Mouse (Mus musculus) 3134 (cell line): Measurements from ENCODE around the gene Fat3.

Source experiments
- DNase-seq: peaks from one replicate; pipeline ENCODE4 v3.0.0-alpha.2; 2011; ENCODE audit warnings: low spot score; ENCODE audit not compliant: insufficient read length; ENCODE audit errors: extremely low read depth

Fat3 gene

DNA sequence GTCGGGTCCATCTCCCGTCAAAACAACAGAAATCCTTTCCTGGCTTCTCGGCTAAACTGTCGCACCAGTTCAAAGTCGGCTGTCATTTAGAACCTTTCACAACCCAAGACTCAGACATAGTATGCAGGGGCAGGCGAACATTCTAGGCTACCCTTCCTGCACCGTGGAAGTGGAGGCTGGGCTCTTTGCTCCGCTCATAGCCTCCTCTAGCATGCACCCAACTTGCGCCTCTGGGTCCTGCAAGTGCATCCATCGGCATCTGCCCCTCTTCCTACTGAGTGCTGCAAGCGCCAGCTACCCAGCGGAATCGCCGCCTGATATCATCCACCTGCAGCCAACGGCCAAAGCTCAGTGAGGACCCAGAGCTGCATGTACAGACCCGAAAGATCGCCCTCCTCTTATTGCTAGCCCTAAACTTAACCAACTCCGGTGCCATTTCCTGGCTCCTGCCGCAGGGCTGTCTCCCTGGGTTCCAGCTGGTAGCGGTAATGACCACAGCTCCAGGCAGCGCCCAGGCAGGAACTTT is at the start of gene Fat3:
TSS of gene Fat3 (minus strand) at position 100 of the 526 bp plus-strand sequence.
- DNase-seq, result no peak

DNA sequence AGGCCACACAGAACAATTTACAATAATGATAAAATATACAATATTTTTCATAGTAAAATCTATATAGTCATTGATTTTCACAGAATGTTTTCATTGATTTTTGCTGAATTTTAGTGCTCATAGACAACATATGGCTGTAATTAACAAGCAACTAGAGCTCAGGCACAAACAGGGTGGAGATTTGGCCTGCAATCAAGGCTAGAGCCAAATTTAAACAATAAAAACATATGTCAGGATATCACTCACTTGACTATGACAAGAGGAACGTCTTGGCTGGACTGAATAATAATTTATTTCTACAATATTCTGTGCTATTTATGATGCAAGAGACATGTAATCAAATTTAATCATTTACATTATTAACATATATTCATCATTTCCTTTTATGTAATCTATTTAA is 31.8 kb upstream of the Fat3 start:
- DNase-seq, result no peak

DNA sequence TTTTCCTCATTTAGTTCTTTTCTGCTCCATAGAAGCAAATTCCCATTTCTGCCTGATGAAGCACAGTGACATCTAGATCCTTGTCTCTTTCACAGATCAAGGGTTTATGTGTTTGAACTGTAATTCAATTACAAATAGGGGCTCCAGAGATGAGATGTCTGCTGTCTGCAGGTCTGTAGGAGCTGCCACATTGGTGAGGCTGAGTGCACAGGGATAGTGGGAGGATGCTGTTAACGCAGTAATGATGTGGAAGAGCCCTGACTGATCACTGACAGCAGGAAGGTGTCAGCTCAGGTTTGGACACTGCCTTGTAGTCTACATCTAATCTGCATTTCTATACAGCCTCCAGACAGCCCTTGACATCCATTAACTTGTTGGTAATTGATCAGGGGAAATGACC is 16.5 kb upstream of the Fat3 start:
- DNase-seq, result no peak

DNA sequence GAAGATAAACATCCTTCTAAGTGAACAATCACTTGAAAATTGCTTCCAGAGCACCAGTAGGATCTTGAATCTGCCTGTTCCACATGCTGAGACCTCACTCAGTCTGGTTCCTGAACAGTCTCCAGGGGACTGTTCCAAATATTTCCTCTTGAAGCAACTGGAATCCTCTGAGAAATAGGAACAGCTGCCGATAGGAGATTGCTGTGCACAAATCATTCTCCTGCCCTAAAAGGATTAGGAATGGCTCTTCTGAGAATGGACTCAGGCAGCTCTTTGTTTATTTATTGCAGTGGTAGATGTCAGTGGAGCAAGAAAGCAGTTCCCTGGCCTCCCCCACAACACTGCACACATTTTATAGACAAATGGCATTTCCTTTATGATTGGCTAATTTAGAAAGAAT is 10.9 kb upstream of the Fat3 start:
- DNase-seq, result no peak

DNA sequence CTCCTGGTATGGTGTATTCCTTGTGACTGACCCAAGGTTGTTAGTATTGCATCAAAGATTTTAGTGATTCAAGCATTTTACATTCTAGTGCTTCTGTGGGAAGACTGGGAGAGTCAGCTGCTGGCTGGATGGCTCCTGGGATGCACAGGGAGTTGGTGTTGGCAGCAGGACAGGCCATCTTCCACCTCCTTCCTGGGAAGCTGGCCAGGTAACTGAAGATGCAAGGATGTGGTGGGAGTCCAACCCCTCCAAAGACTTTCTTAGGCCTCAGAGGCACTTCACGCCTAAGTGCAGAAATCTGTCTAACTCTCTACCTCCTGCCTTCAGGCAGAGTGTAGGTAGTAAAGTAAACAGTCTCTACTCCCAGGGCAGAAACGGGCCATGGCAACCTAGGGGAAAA is 2.7 kb upstream of the Fat3 start:
- no peak for DNase-seq

DNA sequence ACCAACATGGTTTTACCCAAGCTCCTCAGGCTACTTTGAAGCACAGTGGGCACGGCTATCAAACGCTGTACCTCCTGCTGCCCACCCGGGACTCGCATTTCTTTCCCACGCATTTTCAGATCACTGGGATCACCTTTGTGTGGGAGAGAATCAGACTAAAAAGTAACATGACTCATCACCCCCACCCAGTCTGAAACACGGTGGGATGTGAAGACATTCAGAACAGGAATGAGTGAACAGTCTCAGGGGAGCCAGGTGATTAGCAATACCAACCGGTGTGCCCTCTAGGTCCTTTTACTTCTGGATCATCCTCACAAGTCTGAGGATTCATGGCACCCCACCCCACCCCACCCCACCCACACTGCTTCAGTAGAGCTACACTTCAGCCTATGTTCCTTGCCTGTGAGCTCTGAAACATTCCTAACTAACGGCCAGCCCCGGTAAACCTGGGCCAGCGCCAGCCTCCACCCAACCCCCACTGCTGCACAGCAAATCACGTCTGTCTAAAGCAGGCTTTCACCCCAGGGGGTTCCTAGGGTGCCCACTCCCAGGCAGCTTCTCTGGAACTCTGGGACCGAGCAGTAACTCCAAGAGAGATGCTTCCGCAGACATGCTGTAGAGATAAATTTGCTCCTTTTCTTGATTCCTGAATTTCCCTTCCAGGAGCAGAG is 1.7 kb upstream of the Fat3 start:
- DNase-seq, result no peak

DNA sequence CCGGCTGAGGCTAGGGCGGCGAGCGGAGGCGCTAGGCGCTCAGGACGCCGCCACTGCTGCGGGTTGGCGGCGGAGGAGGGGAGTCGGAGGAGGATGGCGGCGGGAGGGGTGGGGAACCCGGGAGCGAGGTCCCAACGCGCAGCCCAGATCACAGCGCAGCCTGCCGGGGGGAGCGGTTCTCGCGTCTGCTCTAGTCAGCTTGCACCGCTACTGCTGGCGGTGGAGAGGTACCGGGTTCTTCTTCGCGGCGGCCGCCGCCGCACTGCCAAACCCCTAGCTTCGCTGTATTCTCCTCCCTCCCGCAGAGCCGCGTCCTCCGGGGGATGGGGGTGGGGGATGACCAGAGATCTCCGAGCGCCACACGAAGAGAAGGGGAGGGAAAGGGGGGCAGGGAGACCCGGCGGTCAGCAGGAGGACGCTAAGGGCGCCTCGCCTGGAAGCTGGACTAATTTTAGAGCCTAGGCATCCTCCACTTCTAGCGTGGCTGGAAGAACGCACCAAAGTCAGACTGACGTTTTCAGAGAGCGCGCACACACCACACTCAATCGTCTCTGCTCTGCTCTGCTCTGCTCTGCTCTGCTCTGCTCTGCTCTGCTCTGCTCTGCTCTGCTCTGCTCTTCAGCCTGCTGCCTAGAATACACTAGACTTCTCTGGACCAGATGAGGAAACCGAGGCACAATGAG is 1.0 kb upstream of the Fat3 start:
- no peak for DNase-seq

DNA sequence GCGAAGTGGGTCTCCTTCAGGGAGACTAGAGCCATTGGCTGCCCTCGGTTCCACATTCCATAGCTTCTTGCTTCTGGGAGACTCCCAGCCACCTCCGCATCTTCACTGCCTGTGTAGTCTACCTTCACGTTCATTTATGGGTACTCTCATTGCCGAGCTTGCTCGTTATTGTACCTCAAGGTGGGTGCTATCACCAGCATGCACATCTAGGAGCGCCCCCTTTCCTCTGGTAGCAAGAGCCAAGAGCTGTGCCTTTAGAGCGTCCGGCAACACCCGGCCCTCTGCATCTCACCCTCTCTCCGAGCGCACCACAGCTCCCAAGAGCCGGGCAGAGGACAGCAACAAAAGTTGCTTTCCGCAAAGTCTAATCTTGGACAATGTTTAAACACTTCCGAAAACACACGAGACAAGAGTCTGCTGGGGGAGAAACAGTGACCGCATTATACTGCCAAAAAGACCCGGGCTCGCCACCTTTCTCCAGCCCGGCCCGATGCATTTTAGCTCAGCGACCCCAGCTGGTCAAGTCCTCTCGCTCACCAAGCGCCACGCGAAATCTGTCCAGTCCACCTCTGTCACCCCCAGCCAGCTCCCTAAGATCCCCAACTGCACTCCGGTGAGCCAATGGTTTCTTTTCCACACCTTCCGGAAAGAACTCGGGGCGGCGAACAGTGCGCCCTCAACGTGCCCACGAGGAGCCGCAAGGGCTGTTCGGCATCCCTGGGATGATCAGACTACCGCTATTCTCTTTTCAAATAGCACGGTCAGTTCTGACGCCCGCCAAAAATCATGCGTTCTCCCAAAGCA is 501 bp downstream of the Fat3 start:
- no peak for DNase-seq

DNA sequence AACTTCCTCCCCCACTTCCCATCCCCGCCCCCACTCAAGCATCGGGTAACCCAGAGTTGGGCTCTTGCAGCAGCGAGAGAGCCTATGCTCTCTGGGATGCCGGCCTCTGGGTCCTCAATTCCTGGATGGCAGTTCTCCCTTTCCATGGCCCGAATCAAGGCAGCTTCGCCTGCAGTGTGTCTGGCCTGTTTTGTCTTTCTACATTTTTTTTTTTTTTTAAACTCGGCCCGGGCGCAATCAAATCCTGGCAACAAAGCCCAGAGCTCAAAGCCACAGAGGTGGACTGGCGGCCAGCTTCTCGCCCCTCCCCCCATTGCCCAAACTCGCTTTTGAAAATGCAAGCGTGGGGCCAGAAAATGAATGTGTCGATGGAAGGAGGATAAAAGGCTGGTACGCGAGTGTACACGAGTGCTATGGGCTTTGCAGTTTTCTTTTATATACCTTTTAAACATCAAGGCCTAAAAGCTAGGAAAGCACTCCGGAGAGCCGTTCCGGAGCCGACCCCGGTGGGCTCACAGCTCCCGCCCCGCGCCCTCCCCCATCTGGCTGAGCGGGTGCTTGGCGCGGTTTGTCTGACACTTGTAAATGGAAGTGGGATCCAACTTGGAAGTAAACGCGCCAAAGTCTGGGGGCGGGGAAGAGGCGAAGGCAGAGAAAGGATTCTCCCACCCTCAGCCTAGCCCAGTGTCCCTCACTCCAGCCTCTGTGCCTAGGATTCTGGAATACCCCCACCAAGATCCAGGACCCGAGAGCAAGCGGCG is 1.3 kb downstream of the Fat3 start:
- peak; percentile 2 for DNase-seq

DNA sequence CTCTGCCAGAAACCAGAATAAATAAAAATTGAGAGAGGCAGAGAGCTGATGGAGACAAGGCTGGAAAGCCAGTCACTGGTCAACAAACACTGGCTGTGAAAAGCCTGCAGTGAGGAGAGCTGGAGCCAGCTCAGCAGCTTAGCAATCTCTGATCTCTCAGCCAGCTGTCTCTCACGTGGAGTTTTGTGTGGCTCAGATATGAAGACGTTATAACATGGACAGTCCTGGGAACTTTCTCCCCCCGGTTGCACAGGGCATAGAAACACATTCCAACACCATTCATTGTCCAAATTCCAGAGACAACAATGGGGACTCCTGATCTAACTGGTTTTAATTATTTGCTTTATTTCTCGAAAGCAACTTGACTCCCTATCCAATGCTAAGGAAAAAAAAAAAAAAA is 2.2 kb downstream of the Fat3 start:
- no peak for DNase-seq

DNA sequence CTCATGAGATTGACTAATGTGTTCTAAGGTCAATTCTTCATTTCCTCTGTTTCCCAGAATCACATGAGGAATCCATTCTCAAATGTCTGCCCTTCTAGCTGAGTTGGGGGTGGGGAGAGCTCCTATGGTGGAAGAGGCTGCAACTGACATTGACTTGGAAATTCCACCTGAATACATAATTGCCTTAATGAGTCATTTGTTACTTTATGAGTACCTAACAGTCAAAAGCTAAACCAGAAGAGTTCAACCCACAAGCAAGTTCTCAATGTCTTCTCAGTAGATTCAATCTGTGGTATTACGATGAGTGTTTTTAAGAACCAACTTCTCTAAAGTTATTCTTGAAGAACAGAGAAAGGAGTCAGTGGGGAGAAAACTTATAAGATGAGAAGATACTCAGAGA is 3.7 kb downstream of the Fat3 start:
- DNase-seq, result no peak

DNA sequence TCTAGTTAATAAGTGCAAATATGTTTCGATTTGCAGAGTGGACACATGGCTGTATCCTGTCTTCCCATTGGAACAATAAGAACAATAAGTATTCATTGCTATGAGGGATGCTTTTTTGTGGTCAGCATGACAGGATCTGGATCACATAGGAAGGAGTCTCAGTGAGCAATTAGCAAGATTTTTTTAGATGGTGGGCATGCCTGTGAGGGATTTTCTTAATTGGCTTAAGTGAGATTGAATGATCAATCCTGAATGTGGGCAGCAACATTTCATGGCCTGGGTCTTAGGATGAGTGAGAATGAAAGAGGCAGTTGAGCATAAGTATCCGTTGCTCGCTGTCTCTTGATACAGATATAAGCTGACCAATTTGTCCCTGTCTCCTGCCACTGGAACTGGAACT is 4.8 kb downstream of the Fat3 start:
- no peak for DNase-seq

DNA sequence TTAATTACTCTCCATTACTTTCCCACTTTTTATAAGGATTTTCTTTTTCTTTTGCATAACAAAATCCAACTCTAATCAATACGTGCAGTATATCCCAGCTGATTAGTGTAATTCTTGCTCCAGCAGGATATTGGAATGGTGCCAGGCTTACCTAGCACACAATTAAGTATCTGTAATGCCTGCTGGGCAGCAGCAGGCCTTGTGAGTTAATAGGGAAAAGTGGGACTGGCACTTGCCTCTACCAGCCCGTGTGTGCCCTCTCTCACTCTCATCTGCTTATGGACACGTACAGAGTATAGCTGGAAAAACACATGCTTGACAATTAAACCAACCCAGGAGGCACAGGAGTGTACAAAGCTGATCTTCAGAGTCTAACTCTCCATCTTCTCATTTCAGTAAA is 11.4 kb downstream of the Fat3 start:
- DNase-seq, result no peak

DNA sequence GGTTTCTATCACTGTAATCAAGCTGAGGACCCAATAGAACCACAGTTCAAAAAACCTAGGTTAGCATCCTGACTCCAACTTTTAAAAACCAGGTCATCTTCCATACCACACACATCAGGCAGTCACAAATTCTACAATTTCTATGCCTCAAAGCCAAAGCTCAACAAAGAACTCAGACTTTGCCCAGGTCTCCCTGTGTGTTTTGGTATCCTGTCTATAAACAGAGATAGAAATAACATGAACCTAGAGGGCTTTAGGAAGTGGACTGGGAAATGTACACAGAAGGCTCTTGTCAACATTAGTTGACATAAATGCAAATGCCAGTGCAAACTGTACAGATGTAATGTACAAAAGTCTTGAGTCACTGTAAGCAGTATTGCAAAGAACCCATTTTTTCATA is 13.5 kb downstream of the Fat3 start:
- no peak for DNase-seq

DNA sequence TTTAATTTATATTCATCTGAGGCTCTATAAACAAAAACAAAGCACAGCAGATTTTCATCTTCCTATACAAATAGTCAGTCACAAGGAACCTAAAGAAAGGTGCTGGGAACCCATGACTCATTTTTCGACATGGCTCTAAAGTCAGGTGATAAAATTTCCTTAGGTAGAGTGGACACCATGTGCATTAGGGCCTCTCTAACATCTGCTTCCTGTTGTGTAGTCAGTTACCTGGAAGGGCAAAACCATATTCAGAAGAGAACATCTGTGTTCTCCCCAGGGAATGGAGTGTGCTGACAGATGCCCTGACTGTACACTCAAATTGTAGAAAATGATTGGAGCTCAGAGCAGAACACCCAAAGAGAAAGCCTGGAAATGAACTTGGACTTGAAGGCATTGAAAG is 14.9 kb downstream of the Fat3 start:
- DNase-seq, result no peak

DNA sequence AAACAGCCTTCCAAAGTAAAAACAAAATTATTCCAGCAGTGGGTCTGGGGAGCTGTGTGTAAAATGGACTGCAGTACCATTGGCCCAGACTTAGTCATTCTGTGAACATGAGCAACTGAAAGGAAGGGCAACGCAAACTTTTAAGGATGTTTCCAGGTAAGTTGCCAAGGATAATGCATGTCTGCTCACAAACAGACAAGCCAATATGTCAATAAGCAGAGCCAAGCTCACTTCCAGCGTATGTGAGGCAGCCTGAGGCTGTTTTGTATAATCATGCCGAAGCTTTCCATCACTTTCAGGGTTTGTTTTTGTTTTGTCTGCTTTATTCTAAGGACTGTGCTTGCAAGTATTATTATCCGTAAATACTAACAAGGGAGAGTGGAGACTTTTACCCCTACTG is 15.9 kb downstream of the Fat3 start:
- no peak for DNase-seq

DNA sequence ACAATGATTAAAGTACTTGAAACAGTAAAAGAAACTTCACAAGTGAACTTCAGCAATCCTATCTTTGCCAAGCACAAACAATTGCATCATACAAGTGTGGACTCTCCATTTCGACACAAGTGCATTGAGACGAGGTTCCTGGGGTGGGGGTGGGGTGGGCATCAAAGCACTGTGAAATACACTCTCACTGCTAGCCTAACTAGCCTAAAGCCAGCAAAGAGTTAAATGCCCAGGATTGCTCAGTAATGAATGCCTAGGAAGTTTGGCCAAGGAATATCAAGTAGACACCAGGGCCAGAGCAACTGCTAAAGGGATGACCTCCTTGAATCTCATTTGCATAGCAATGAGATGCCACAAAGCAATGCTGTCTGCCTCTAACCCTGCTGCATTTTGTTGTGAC is 16.3 kb downstream of the Fat3 start:
- no peak for DNase-seq

DNA sequence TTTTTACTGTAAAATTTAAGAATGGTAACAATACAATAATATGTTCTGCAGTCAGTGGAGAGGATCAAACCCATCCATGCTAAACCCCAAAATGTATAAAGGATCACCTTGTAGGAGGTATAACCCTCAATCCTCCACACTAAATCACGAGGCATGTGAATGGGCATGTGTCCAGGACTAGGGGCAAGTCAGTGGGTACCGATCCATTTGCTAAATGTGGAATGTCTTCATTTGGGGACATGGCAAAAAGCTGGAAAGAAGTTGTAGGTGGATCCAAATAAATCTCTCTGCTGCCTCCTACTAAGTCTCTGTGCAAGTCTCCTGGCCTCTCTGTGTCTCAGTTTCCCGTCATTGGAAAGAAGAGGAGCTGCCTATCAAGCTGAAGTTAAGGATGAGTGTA is 39.6 kb downstream of the Fat3 start:
- no peak for DNase-seq

DNA sequence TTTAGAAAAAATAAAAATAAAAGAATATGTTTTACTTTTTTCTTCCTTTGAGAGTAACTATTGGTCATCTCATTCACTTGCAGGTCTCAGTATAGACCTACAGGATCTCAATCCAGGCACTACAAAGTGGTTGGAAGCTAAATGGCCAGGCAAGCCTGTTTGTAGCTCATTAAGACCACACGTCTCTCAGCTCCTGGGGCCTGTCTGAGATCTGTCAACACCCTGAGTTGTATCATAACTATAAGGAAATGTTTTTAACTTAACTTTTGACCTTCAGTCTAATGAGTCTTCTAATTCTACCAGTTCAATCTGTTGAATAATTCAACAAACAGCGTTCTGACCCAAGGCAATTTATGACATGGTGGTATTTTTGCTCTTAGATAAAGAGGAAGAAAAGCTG is 40.5 kb downstream of the Fat3 start:
- no peak for DNase-seq

DNA sequence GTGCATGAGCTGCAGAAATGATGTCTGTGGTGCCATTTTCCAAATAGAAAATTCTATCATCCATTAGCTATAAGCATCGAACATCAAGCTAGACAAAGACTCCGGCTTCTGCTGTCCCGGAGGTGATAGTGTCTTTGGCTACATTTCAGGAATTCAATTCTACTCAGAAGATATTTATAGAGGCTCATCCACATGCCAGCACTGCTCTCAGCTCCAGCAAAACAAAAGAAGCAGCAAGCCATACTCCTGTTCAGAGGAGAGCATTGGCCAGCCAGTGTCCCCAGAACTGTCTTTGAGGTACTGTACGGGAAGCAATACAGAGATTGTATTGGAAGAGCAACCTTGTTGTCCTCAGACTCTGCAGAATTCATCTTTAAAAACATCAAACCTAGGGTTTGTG is 59.2 kb downstream of the Fat3 start:
- DNase-seq, result no peak

DNA sequence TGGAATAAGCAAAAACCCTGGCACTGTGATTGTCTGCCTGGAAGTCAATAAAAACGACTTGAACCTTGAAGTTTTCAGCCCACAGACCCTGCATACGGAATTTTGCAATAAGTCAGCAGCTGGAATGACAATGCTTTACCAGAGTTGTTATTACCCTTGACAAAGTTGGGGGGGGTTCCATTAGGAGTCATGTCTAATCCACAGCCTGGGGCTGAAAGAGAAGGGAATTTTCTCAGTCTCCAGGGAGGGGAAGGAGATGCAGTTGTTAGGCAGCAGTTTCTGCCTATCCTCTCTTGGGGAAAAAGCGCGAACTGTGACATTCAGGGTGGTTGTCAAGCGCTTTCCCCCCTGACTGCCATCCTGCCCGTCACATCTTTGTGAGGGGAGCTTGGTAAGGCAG is 60.4 kb downstream of the Fat3 start:
- DNase-seq, result no peak
